19 mouse cellular contexts compared by ENCODE assay signal in genomic region chr16:49771609-49772396, GRCm38 (mm10). TPM values are rescaled to one million over a fixed set of nuclear protein-coding genes. Genes with fewer than 3 reads are reported as not detected.
A peak's percentile ranks its signal among the peaks of the same experiment; 100 is the strongest.
DNase-seq lines count a peak whose midpoint lies in the region; ATAC-seq and TF ChIP-seq lines count a peak whose summit lies in the region.
"Had no signal": no experiment of that assay in that cellular context is flagged by ENCODE, and none has a peak within 500 bp of the region (broad histone marks: within the 10 kb centered on the region; RNA-seq: fewer than 3 reads in every experiment).

No protein-coding gene starts in this region.

- H3K4me2 ChIP-seq in liver, embryonic 14.5 days (ENCODE audit: low read depth), result peak overlapping the region; percentile 48
- H3K4me2 ChIP-seq in forebrain, embryonic 15.5 days (replicated peaks), result no peak overlapping the region
- H3K4me2 ChIP-seq: embryonic facial prominence, embryonic 13.5 days; heart, embryonic 11.5 days; midbrain, embryonic 11.5 days; neural tube, embryonic 12.5 days had no signal

- peak overlapping the region; percentile 98 for H3K27ac ChIP-seq in liver, embryonic 14.5 days
- no peak overlapping the region for H3K27ac ChIP-seq in forebrain, embryonic 15.5 days (replicated peaks)
- H3K27ac ChIP-seq: embryonic facial prominence, embryonic 13.5 days; neural tube, embryonic 12.5 days had no signal

- peak overlapping the region; percentile 74 for H3K9ac ChIP-seq in liver, embryonic 14.5 days (replicated peaks)
- no peak overlapping the region for H3K9ac ChIP-seq in forebrain, embryonic 15.5 days (replicated peaks)
- H3K9ac ChIP-seq: embryonic facial prominence, embryonic 13.5 days; neural tube, embryonic 12.5 days had no signal

- DNase-seq in spleen, postnatal 36 days (ENCODE audit: low spot score in 2 of 2), result peak; percentile 40 to 61
- no peak for DNase-seq in spleen, postnatal 4 days (ENCODE audit: low spot score in 2 of 2)
- peak; percentile 83 for DNase-seq in c-Kit-positive CD71-positive TER-119-positive erythroid progenitor cells, embryonic 14.5 days (ENCODE audit: low spot score)
- peak; percentile 76 to 83 (median 82) for DNase-seq in liver, embryonic 14.5 days (ENCODE audit: low read depth in 3 of 3, low spot score in 3 of 3)
- no peak for DNase-seq in heart, adult 11 months
- no peak for DNase-seq in heart, postnatal 4 days
- DNase-seq: adrenal gland, postnatal 25 days; cerebellum, postnatal 36 days; gastrocnemius, postnatal 25 days; heart, postnatal 36 days; kidney, postnatal 25 days; thymus, adult 2 months had no signal

- peaks cover 82 to 83% of the 10 kb centered on the region in 2 experiments for H3K4me1 ChIP-seq in liver, embryonic 14.5 days (replicated peaks; ENCODE audit: control insufficient read depth in 2 of 2, insufficient read depth in 2 of 2, low read length in 1 of 2)
- no peaks in the 10 kb centered on the region for H3K4me1 ChIP-seq in forebrain, embryonic 15.5 days
- H3K4me1 ChIP-seq: embryonic facial prominence, embryonic 13.5 days; neural tube, embryonic 12.5 days had no signal

- H3K27me3 ChIP-seq in liver, embryonic 14.5 days (ENCODE audit: control insufficient read depth, insufficient read depth, low read length), result no peaks in the 10 kb centered on the region
- H3K27me3 ChIP-seq in forebrain, embryonic 15.5 days, result no peaks in the 10 kb centered on the region
- H3K27me3 ChIP-seq: embryonic facial prominence, embryonic 13.5 days; neural tube, embryonic 12.5 days had no signal

- no peaks in the 10 kb centered on the region for H3K36me3 ChIP-seq in liver, embryonic 14.5 days (replicated peaks; ENCODE audit: control insufficient read depth, insufficient read depth, low read depth)
- H3K36me3 ChIP-seq in forebrain, embryonic 15.5 days, result no peaks in the 10 kb centered on the region
- H3K36me3 ChIP-seq: embryonic facial prominence, embryonic 13.5 days; neural tube, embryonic 12.5 days had no signal

- H3K4me3 ChIP-seq in liver, embryonic 14.5 days (ENCODE audit: insufficient read depth in 1 of 2, low read depth in 2 of 2, low read length in 2 of 2), result no peak overlapping the region
- H3K4me3 ChIP-seq in forebrain, embryonic 15.5 days, result no peak overlapping the region
- H3K4me3 ChIP-seq: embryonic facial prominence, embryonic 13.5 days; neural tube, embryonic 12.5 days had no signal

- no peaks in the 10 kb centered on the region for H3K9me3 ChIP-seq in liver, embryonic 14.5 days (ENCODE audit: control insufficient read depth, low read length)
- no peaks in the 10 kb centered on the region for H3K9me3 ChIP-seq in forebrain, embryonic 15.5 days
- H3K9me3 ChIP-seq: embryonic facial prominence, embryonic 13.5 days; neural tube, embryonic 12.5 days had no signal

- TF ChIP-seq EP300 in liver, embryonic 14.5 days (IDR thresholded peaks at IDR 0.05; ENCODE audit: low read depth), result peak; percentile 96

- 12% methylated on average over 7 of the region's 7 CpGs for WGBS in liver, embryonic 14.5 days (ENCODE audit: insufficient replicate concordance)
- 88% methylated on average over 7 of the region's 7 CpGs for WGBS in forebrain, embryonic 15.5 days

- peak; percentile 67 for ATAC-seq in liver, embryonic 14.5 days (ENCODE audit: insufficient read depth)
- ATAC-seq in forebrain, embryonic 15.5 days (replicated peaks), result no peak
- ATAC-seq: forebrain, embryonic 14.5 days; lung, postnatal 0 days had no signal

- TF ChIP-seq CTCF in liver, embryonic 14.5 days (IDR thresholded peaks at IDR 0.05; ENCODE audit: low read depth), result no peak

RNA-seq across cellular contexts. Expression of gene Cd47, which starts 28.5 kb away (rescaled TPM):
- polyA plus RNA-seq in liver, embryonic 14.5 days (2012; rRNA removed), result 54.3 and 82.5 TPM in 2 replicates
- 331 and 345 TPM in 2 replicates for polyA plus RNA-seq in liver, embryonic 14.5 days (2014; fragmentation: Nextera tagmentation; extraction: Ambion mirVana)
- 123 and 128 TPM in 2 replicates for polyA plus RNA-seq in forebrain, embryonic 15.5 days (2015; fragmentation: Nextera tagmentation; extraction: Ambion mirVana)
- total RNA-seq in heart, postnatal 4 days (2021), result 10 to 100 TPM; 57.3 to 58.4 TPM

Comparison
In these comparisons a context has a peak if more than half of its experiments do, and no peak if none do; other contexts are left out.
1. DNase-seq: peak in spleen, postnatal 36 days (2 of 2), c-Kit-positive CD71-positive TER-119-positive erythroid progenitor cells, embryonic 14.5 days (single experiment) and liver, embryonic 14.5 days (3 of 3); none in spleen, postnatal 4 days (0 of 2), heart, adult 11 months (single experiment) and heart, postnatal 4 days (single experiment).